Mouse (Mus musculus) thymus, postnatal 25 days (tissue): ENCODE data around the gene 9530077C05Rik.
A peak's percentile ranks its signal among the peaks of the same experiment; 100 is the strongest.
"Not testable (repeated sequence)": the region's sequence is repeated elsewhere in the genome, so short reads cannot be mapped to it uniquely, and the experiment has no call there.

Source experiments
- DNase-seq: peaks from one replicate; pipeline ENCODE4 v3.0.0; 2022

9530077C05Rik gene

DNA sequence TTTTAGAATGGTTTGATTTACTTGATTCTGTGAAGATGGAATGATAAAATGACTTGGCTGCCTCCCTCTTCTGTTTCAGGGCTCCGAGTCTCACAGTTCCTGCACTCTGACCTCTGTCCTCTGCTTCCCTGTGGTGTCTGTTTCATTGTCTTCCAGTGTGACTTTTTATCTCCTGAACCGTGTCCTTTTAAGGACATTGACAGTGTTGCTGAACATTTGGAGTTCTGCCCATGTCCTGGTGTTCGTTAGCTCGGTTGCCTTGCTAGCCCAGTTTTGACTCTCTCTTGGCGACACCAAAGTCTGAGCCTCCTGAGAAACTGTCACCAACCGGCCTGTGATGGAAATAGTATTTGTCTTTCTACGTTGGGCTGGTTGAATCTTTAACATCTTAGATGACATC is 9.2 kb downstream of the 9530077C05Rik start:
- DNase-seq = no peak

DNA sequence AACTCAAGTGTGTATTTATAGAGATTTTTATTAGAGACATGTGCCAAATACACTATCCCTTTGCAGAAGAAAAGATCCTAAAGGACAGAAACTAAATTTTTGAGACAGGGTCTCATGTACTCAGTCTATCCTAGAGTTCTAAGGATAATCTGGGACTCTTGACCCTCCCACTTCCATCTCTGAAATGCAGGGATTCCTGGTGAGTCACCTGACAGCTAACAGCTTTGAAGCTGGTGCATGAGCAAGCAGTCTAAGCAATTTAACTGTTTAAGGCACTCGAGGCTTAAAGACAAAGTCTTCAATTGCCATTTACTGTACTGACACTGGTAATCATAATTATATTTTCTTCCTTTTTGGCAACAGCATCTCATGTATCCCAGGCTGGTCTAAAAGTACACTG is 11.2 kb downstream of the 9530077C05Rik start:
- DNase-seq = no peak

DNA sequence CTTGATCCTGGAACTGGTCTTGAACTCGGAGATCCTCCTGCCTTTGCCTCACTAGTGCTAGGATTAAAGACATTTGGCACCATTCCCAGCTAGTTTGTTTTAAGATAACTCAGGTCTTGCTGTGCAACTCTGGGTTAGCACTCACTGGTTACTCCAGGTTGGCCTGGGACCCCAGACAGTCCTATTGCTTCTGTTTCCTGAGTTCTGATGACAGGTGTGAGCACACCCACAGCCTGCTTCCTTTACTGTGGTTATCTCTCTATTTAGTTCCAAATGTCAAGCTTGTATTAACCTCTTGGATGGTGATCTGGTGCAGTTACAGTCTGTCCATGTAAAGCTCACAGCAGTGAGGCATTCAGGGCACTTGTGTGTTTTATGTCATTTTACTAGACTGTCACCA is 12.2 kb downstream of the 9530077C05Rik start:
- no peak for DNase-seq

DNA sequence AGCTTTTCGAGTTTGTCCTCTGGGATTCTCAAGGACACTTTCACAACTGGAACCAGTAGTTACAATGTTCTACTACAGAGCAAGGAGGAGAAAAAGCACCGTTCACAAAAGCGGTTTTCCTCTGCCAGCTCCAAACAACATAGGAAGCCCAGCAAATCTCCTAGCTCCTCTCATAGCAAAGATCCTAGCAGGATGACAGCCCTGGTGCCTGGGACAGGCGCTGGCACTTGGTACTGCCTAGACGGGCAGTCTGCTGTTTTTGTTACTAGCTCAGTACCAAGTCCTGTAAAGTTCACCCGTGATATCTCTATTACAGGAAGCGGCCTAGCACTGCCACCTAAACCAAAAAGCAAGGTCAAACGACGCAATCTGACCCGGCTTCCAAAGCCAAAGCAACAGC is 12.9 kb downstream of the 9530077C05Rik start:
- no peak for DNase-seq

DNA sequence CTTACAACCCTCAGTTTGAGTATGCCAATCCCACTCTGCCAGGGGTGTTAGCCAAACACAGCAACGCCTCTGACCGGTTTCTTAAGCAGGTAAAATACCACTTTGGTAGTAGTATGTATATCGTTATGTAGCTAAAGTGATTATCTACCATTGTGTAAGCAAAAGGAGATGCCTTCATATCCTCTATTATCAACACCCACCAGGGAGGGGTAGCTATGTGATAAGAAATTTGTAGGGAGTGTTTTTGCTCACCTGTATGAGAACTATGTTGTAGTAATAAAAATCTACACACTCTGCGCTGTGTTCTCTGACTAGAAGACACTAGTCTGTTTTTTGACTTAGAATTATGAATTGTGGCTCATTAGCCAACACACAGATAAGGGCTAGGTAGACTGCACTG is 13.4 kb downstream of the 9530077C05Rik start:
- no peak for DNase-seq

DNA sequence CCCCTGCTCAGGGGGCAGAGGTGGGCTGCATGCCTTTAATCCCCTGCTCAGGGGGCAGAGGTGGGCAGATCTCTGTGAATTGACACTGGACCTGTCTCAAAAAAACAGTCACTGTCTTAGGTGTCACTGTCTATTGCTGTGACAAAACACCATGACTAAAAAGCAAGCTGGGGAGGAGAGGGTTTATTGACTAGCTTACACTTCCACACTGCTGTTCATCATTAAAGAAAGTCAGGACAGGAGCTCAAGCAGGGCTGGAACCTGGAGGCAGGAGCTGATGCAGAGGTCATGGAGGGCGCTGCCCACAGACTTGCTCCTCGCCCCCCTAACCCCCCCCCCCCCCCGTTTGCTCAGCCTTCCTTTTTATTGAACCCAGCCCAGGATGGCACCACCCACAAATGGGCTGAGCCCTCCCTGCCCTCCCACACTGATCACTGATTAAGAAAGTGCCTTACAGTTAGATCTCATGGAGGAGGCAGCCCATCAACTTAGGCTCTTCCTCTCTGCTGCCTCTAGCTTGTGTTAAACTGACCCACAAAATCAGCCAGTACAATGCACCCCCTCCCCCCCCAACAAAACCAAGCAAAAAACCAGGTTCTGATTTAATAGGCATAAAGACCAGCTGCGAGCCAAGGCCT is 16.8 kb downstream of the 9530077C05Rik start:
- no peak for DNase-seq

DNA sequence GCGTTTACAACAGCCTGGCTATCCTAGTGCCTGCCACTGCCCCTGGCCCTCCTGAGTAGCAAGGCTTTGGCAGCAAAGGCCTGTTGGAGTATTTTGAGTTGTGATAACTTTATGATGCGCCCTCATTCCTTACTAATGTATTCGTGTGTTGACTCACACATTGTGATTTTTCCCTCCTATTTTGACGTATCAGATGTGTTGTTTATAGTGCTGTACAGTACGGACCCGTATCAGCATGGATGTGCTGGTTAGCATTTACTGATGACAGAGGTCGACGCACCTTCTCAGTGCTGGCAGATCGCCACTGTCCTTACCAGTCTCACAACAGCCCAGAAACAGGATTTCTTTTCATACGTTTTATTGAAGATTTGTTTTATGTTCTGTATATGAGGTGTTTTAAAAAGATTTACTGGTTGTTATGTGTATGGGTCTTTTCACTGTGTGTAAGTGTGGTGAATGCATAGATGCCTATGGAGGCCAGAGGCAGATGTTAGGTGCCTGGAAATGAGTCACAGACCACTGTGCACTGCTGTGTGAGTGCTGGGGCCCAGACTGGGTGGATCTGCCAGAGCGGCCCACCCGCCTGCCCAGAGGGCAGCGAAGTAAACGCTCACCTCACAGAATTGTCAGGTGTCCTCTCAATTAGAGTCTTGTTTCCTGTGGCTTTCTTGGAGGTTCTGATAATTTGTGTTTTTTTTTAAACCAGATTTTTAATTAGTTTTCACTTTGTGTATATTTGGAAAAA is 17.5 kb downstream of the 9530077C05Rik start:
- no peak for DNase-seq

DNA sequence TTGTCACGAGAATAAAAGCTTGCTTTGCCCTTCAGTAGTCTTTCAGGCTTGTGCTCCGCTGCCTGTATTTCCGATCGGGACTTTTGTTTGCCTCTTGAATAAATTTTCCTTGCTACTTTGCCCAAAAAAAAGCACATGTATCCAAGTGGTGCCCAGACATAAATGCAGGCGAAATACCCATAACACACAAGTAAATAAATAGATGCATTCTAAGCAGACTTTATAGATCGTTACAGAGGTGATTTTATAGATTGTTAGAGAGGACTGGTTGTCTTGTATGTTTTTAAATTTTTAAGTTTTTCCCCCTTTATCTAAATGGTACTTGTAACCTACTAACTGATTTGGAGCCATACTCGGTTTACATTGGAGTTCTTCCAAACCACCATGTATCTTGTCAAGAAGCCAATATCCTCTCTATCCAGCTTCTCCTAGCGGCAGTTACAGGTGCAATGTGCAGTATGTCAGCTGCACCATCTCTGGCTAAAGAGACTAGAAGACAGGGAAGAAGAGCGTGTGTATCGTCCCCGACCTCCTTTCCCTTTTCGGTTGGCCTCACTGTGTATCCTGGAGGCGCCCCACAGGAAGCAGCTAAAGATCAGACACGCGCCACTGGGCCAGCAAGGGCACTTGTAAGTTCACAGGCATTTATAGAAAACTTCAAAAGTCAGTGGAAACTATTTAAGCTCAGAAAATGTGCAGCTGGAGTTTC is 18.4 kb downstream of the 9530077C05Rik start:
- DNase-seq = peak; percentile 53

DNA sequence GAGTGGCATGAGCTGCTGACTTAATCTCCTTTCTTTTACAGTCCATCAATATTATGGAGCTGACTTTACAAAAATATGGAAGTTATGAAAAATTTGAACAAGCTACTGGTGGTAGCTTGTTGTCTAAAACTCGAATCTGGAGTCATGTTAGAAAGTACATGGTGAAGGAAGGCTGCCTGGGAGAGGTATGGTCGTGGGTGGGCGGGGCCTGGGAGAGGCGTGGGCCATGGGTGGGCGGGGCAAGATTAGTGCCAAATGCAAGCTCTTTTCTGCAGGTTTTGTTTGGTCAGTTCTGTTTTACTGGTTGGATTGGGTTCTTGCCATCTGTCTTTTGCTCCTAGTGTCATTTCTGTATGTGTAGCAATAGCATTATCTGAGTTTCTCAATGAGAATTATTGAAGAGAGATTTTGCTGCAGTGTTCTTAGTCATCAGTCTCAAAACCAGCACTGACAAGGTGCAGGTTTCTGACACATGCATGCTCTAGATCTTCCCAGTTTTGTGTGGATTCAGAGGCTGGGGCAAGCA is 19.1 kb downstream of the 9530077C05Rik start:
- peak; percentile 16 for DNase-seq

DNA sequence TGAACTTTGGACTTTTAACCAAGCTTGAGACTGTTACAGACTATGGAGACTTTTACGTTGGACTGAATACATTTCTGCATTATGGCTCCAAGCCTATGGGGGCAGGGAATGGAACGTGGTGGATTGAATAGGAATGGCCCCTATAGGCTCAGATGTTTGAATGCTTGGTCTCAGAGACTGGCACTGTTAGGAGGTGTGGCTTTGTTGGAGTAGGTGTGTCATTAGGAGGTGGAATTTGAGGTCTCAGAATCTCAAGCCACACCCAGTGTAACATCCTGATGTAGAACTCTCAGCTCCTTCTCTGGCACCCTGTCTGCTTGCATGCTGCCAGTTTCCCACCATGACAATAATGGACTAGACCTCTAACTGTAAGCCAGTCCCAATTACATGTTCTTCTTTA is 21.9 kb downstream of the 9530077C05Rik start:
- DNase-seq = no peak

DNA sequence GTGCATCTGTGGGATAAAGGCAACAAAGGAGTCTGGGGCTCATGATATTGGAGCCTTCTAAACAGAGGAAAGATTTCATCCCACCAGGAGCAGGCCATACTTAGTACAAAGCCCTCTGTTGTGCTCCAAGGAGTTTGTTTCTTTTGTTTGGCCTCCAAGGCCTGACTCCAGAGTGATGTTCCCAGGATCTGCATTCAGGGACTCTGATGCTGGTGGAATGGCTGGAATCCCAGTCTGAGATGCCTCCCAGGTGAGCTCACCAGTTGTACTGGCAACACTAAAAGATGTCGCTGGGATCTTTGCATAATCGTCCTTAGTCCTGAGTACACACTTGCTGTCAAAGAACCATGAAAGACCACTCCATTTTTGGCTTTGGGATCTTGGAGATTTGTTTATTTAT is 22.8 kb downstream of the 9530077C05Rik start:
- no peak for DNase-seq

DNA sequence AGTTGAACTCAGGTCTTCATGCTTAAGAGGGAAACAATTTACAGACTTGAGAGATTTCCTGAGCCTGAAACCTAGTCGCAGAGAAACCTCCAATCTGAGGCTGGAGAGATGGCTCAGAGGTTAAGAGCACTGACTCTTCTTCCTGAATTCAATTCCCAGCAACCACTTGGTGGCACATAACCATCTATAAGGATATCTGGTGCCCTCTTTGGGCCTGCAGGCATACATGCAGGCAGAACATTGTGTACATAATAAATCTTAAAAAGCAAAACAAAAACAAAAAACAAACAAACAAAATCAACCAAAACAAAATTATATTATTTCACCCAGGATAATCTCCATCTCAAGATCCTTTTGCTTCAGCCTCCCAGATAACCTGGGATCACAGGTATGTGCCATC is 27.5 kb downstream of the 9530077C05Rik start:
- DNase-seq = no peak

DNA sequence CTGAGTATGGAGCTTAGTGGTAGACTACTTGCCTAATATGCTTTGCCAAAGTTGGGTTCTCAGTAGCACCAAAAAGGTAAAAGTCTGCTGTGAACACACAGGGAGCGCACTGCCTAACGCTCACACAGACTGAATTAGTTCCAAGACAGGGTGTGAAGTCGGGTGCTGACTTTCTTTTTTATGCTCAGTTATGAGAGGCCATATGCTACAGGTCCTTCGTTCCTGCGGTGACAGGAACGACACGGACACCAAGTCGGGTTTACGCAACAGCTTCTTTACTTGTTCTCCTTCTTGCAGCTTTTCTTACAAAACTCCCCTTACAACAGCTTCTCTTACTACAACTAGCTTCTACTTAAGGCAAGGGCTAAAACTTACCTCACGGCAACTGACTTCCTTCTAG is 31.8 kb downstream of the 9530077C05Rik start:
- DNase-seq = no peak

DNA sequence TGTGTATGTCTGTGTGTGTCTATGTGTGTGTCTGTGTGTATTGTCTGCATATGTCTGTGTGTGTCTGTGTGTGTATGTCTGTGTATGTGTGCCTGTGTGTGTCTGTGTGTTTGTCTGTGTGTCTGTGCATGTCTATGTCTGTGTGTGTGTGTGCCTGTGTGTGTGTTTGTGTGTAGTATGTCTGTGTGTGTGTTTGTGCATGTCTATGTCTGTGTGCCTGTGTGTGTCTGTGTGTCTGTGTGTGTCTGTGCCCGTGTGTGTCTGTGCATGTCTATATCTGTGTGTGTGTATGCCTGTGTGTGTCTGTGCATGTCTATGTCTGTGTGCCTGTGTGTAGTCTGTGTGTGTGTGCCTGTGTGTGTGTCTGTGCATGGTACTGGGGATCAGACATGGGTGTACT is 33.8 kb downstream of the 9530077C05Rik start:
- DNase-seq = no peak

DNA sequence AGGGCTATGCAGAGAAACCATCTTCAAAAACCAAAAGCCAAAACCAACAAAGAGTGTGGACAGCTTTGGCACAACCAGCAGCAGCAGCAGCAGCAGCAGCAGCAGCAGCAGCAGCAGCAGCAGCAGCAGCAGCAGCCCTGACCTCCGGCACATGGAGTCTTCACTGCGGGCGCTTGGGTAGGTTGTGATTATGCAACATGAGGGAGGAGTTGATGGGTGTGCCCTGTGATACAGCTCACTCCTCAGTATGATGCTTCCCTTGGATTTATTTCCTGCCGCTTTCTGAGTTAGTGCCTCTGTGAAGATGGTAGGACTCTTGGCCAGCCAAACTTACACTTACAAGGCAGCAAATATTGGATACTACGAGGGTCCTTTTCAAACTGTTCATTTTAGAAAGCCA is 35.9 kb downstream of the 9530077C05Rik start:
- DNase-seq = no peak

DNA sequence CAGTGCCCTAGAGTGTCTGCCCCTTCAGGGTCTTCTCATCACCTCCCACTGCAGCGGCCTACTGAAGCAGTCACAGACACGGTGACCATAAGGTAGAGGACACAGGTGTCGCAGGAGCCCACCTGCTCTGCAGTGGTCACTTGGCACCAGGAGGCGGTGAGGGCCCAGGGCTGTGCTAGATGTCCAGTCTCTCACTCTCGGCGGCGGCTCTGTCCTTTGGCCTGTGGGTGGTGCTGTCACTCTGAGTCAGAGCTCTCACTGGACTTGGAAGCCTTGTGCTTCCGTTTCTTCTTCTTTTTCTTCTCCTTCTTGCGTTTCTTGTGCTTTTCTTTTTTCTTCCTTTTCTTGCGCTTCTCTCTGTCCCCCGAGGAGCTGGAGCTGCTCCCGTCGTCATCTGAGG is 37.1 kb downstream of the 9530077C05Rik start:
- DNase-seq = no peak

DNA sequence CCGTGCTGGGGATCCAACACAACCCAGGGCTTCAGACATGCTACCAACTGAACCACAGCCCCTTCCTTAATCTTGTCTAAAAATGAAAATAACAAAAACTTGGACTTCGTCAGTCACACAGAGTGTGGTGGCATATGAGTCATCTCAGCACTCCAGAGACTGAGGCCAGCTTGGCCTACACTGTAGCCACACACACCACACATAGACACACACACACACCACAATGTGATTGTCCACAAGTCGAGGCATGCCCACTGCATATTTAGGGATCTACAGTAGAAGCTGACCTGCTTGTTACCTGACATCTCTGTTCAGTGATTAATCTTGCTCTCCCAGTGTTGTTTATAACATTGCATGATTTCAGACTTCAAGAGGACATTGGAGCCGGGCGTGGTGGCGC is 37.9 kb downstream of the 9530077C05Rik start:
- no peak for DNase-seq

DNA sequence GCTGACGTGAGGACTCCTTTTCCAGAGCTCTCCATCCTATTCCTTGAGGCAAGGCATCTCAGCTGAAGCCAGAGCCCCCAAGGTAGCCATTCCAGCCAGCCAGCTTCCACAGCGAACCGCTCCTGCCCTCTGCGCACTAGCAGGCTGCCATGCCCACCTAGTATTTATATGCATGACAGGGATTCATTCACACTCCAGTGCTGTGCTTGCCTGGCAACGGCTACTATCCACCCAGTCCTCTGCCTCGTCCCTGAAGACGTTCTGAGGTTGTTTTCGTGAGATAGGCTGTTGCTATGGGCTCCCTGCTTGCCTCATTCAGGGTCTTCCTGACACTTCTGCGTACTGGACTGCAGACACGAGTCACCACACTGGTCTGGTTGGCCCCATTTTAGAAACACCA is 41.4 kb downstream of the 9530077C05Rik start:
- no peak for DNase-seq

DNA sequence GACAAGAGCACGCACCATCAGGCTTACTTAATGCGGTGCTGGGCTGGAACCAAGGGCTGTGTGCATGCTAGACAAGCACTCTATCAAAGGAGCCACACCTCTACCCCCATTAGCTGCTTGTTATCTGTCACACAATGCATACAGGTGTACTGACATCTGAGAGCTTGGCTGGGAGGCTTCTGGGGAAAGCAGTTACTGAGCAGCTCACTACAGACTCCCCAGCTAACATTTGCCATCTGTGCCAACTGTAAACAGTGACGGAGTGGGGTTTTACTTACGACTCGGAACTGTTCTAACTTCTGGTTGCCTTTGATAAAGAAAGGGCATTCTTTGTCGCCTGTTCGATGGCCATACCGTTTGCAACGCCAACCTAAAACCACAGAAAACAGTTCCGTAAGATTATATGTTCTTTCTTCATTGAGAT is 42.2 kb downstream of the 9530077C05Rik start:
- no peak for DNase-seq

DNA sequence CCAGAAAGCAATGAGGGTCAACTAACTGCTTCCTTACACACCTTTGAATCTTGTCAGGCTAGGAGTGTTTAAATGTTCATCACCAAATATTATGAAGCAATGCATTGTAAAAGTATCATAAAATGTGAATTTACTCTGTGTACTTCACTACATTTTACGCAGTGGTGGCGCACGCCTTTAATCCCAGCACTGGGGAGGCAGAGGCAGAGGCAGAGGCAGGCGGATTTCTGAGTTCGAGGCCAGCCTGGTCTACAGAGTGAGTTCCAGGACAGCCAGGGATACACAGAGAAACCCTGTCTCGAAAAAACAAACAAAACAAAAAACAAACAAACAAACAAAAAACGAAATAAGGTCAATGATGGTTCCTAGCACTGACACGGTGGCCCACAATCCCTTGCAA is 42.7 kb downstream of the 9530077C05Rik start, which contains the start of gene Gm17545:
Gene Gm17545, plus strand, starts transcription at position 301 of the 400 bp plus-strand sequence.
- DNase-seq = not testable (repeated sequence)

DNA sequence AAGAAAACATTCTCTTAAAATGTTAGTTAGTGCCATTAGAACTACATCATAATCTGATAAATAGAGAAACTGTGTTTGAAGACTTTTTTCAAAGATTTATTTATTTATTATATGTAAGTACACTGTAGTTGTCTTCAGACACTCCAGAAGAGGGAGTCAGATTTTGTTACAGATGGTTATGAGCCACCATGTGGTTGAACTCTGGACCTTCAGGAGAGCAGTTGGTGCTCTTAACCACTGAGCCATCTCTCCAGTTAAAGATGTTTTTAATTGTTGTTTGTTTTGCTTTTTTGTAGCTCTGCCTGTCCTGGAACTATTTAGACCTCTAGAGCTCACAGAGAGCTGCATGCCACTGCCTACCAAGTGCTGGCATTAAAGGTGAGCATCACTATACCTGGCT is 43.7 kb downstream of the 9530077C05Rik start:
- no peak for DNase-seq

DNA sequence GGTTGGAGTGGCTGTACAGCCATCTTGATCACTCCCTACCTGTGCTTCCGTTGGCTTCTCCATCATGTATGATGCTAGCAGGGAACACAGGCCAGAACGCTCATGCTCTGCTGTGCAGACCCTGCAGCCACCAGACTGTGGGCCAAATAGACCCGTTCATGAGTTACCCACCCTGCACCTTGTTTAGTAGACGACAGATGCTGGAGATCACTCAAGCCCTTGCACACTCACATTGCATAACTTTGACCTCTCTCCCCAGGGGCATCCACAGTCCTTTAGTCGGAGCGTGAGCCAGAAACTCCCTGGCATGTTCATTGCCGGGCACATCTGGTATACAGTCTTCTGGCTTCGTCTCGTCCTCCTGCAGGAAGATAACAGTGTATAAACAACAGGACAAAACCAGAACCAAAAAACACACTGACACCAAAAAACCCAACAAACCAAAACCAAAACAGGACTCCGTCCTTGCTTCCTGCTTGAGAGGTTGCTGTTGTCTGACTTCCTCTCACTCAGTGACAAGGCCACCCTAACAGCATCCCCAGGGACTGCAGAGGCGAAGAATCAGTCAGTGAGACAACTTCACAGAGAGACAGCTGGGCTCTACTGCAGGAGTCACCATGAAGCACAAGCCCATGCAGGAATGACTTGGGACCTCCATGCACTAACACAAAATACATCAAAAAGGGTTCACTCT is 46.0 kb downstream of the 9530077C05Rik start:
- DNase-seq = no peak

DNA sequence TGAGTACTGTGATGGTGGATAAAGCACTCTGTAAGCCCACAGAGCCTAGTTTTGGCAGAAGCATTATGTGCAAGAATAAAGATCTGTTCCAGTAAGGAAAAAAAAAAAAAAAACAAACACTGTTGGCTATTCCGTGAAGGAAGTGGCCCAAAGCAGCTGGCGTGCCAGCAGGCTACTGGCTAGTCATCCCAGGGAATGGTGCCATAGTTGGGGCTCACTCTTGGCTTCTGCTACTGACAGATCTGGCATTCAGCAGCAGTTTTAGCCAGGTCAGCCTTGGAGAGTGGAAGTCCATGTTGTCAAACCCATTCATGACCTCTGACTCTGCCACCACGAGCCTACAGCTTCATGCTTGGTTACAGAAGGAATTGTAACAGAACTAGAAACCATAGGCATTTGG is 50.6 kb downstream of the 9530077C05Rik start:
- DNase-seq = no peak
